Mouse (Mus musculus): ENCODE results near the gene S100a11. TPM values are rescaled to one million over a fixed set of nuclear protein-coding genes. Genes with fewer than 3 reads are reported as not detected.
A peak's percentile ranks its signal among the peaks of the same experiment; 100 is the strongest.
"Not testable (repeated sequence)": the region's sequence is repeated elsewhere in the genome, so short reads cannot be mapped to it uniquely, and the experiment has no call there.

S100a11 gene
- 1,381 and 1,392 TPM in 2 replicates for polyA plus RNA-seq (2015; fragmentation: Nextera tagmentation; extraction: Ambion mirVana)

GRCm38 (mm10) chr3:93520330-93521193 lies at the start of gene S100a11:
S100a11 (plus strand) TSS chr3:93520488.
- WGBS = under 1% methylated on average over 38 of the region's 38 CpGs
- Histone ChIP-seq H3K4me3 (peak within 1 kb of the TSS; percentile 69), H3K4me2 (peak within 1 kb of the TSS; percentile 63), H3K36me3 (peaks cover 15% of the 10 kb centered on the region), H3K27me3 (no peaks in the 10 kb centered on the region), H3K27ac (peak within 1 kb of the TSS; percentile 98), H3K9ac (peak within 1 kb of the TSS; percentile 88), H3K9me3 (no peaks in the 10 kb centered on the region), H3K4me1 (peaks cover 33% of the 10 kb centered on the region)
- peak; percentile 95 for ATAC-seq (ENCODE audit: insufficient number of reproducible peaks, insufficient read depth, low FRiP score, low TSS enrichment, low read depth)

- H3K9me3 ChIP-seq = no peaks in the 10 kb centered on the region
- no peak overlapping the region for H3K27ac ChIP-seq
- no peak overlapping the region for H3K9ac ChIP-seq
- H3K4me2 ChIP-seq = no peak overlapping the region
- H3K36me3 ChIP-seq = no peaks in the 10 kb centered on the region
- 87% methylated on average over 1 of the region's 1 CpGs for WGBS
- H3K27me3 ChIP-seq = no peaks in the 10 kb centered on the region
- no peaks in the 10 kb centered on the region for H3K4me1 ChIP-seq
- no peak overlapping the region for H3K4me3 ChIP-seq
- ATAC-seq (ENCODE audit: insufficient number of reproducible peaks, insufficient read depth, low FRiP score, low TSS enrichment, low read depth) = no peak
Observed at GRCm38 (mm10) chr3:93480053-93480452, 40.2 kb upstream of the S100a11 start.

- Histone ChIP-seq H3K9ac (no peak overlapping the region), H3K4me2 (no peak overlapping the region), H3K36me3 (no peaks in the 10 kb centered on the region), H3K4me3 (no peak overlapping the region), H3K27me3 (no peaks in the 10 kb centered on the region), H3K9me3 (no peaks in the 10 kb centered on the region), H3K27ac (no peak overlapping the region), H3K4me1 (no peaks in the 10 kb centered on the region)
- 58% methylated on average over 2 of the region's 2 CpGs for WGBS
- ATAC-seq (ENCODE audit: insufficient number of reproducible peaks, insufficient read depth, low FRiP score, low TSS enrichment, low read depth) = no peak
Observed at GRCm38 (mm10) chr3:93481982-93482616, 38.2 kb upstream of the S100a11 start.

GRCm38 (mm10) chr3:93485611-93486010 lies 34.7 kb upstream of the S100a11 start:
- Histone ChIP-seq H3K27me3 (no peaks in the 10 kb centered on the region), H3K4me3 (no peak overlapping the region), H3K27ac (no peak overlapping the region), H3K9me3 (no peaks in the 10 kb centered on the region), H3K4me2 (no peak overlapping the region), H3K36me3 (no peaks in the 10 kb centered on the region), H3K9ac (no peak overlapping the region), H3K4me1 (no peaks in the 10 kb centered on the region)
- WGBS = 92% methylated on average over 3 of the region's 3 CpGs
- ATAC-seq (ENCODE audit: insufficient number of reproducible peaks, insufficient read depth, low FRiP score, low TSS enrichment, low read depth) = no peak

GRCm38 (mm10) chr3:93488541-93488940 lies 31.7 kb upstream of the S100a11 start:
- H3K4me3 ChIP-seq = no peak overlapping the region
- no peaks in the 10 kb centered on the region for H3K27me3 ChIP-seq
- WGBS = 83% methylated on average over 2 of the region's 2 CpGs
- no peak overlapping the region for H3K4me2 ChIP-seq
- H3K36me3 ChIP-seq = no peaks in the 10 kb centered on the region
- H3K4me1 ChIP-seq = no peaks in the 10 kb centered on the region
- no peak for ATAC-seq (ENCODE audit: insufficient number of reproducible peaks, insufficient read depth, low FRiP score, low TSS enrichment, low read depth)
- no peaks in the 10 kb centered on the region for H3K9me3 ChIP-seq
- H3K9ac ChIP-seq = no peak overlapping the region
- no peak overlapping the region for H3K27ac ChIP-seq

GRCm38 (mm10) chr3:93492176-93492575 lies 28.1 kb upstream of the S100a11 start:
- Histone ChIP-seq H3K9me3 (no peaks in the 10 kb centered on the region), H3K4me2 (no peak overlapping the region), H3K9ac (no peak overlapping the region), H3K27ac (no peak overlapping the region), H3K4me1 (no peaks in the 10 kb centered on the region), H3K4me3 (no peak overlapping the region), H3K27me3 (no peaks in the 10 kb centered on the region), H3K36me3 (no peaks in the 10 kb centered on the region)
- WGBS = 83% methylated on average over 3 of the region's 3 CpGs
- no peak for ATAC-seq (ENCODE audit: insufficient number of reproducible peaks, insufficient read depth, low FRiP score, low TSS enrichment, low read depth)

GRCm38 (mm10) chr3:93493992-93494391 lies 26.3 kb upstream of the S100a11 start:
- Histone ChIP-seq H3K9me3 (no peaks in the 10 kb centered on the region), H3K4me3 (no peak overlapping the region), H3K9ac (no peak overlapping the region), H3K36me3 (no peaks in the 10 kb centered on the region), H3K27ac (no peak overlapping the region), H3K4me2 (no peak overlapping the region), H3K4me1 (no peaks in the 10 kb centered on the region), H3K27me3 (no peaks in the 10 kb centered on the region)
- peak; percentile 74 for ATAC-seq (ENCODE audit: insufficient number of reproducible peaks, insufficient read depth, low FRiP score, low TSS enrichment, low read depth)
- WGBS = under 1% methylated on average over 4 of the region's 4 CpGs

- not testable (repeated sequence) for H3K9ac ChIP-seq; ATAC-seq (ENCODE audit: insufficient number of reproducible peaks, insufficient read depth, low FRiP score, low TSS enrichment, low read depth); H3K4me3 ChIP-seq; H3K27me3 ChIP-seq; H3K36me3 ChIP-seq; H3K4me2 ChIP-seq; H3K9me3 ChIP-seq; H3K4me1 ChIP-seq; H3K27ac ChIP-seq
- WGBS = 27% methylated on average over 5 of the region's 5 CpGs
Observed at GRCm38 (mm10) chr3:93494774-93495173, 25.5 kb upstream of the S100a11 start.

- Histone ChIP-seq H3K4me3 (no peak overlapping the region), H3K36me3 (no peaks in the 10 kb centered on the region), H3K27me3 (no peaks in the 10 kb centered on the region), H3K4me1 (no peaks in the 10 kb centered on the region), H3K27ac (no peak overlapping the region), H3K9ac (no peak overlapping the region), H3K4me2 (no peak overlapping the region), H3K9me3 (no peaks in the 10 kb centered on the region)
- 80% methylated on average over 3 of the region's 3 CpGs for WGBS
- no peak for ATAC-seq (ENCODE audit: insufficient number of reproducible peaks, insufficient read depth, low FRiP score, low TSS enrichment, low read depth)
Observed at GRCm38 (mm10) chr3:93497131-93497530, 23.2 kb upstream of the S100a11 start.

- no peaks in the 10 kb centered on the region for H3K9me3 ChIP-seq
- no peak overlapping the region for H3K4me2 ChIP-seq
- no peak for ATAC-seq (ENCODE audit: insufficient number of reproducible peaks, insufficient read depth, low FRiP score, low TSS enrichment, low read depth)
- no peaks in the 10 kb centered on the region for H3K36me3 ChIP-seq
- no peaks in the 10 kb centered on the region for H3K4me1 ChIP-seq
- no peaks in the 10 kb centered on the region for H3K27me3 ChIP-seq
- H3K27ac ChIP-seq = no peak overlapping the region
- no peak overlapping the region for H3K9ac ChIP-seq
- no peak overlapping the region for H3K4me3 ChIP-seq
Observed at GRCm38 (mm10) chr3:93499129-93499528, 21.2 kb upstream of the S100a11 start.

GRCm38 (mm10) chr3:93504536-93505189 lies 15.6 kb upstream of the S100a11 start:
- Histone ChIP-seq H3K9ac (no peak overlapping the region), H3K27ac (no peak overlapping the region), H3K36me3 (no peaks in the 10 kb centered on the region), H3K4me3 (no peak overlapping the region), H3K9me3 (no peaks in the 10 kb centered on the region), H3K4me1 (0 out of 2 replicates have a peak, but pooled peaks cover 4% of the 10 kb centered on the region), H3K4me2 (no peak overlapping the region), H3K27me3 (no peaks in the 10 kb centered on the region)
- WGBS = 82% methylated on average over 7 of the region's 7 CpGs
- ATAC-seq (ENCODE audit: insufficient number of reproducible peaks, insufficient read depth, low FRiP score, low TSS enrichment, low read depth) = no peak
